Mouse (Mus musculus): ENCODE data around the gene Shld2. TPM values are rescaled to one million over a fixed set of nuclear protein-coding genes. Genes with fewer than 3 reads are reported as not detected.

The Shld2 gene
- polyA plus RNA-seq (2015; fragmentation: Nextera tagmentation; extraction: Ambion mirVana) = 7.7 and 8.1 TPM in 2 replicates

GRCm38 (mm10) chr14:34310234-34310965 is at the start of gene Shld2, which contains the start of gene Glud1:
Gene Shld2, minus strand, starts transcription at chr14:34310493.
Gene Glud1, plus strand, starts transcription at chr14:34310727.

GRCm38 (mm10) chr14:34355301-34355700 is 45.0 kb upstream of the Shld2 start, which contains the start of gene Fam25c:
Gene Fam25c, minus strand, starts transcription at chr14:34355433.

GRCm38 (mm10) chr14:34219295-34219694 is 91.0 kb downstream of the Shld2 start, which contains the start of gene Syt15:
Gene Syt15, plus strand, starts transcription at chr14:34219595.

GRCm38 (mm10) chr14:34201231-34202035 is 108.9 kb downstream of the Shld2 start, which contains the start of gene Gprin2:
Gene Gprin2, minus strand, starts transcription at chr14:34201653.

Other genes with a start within 250 kb of the Shld2 start
- 2.4 and 17.8 TPM in 2 replicates for gene Anxa8, start 224.5 kb downstream of the Shld2 start, polyA plus RNA-seq (2015; fragmentation: Nextera tagmentation; extraction: Ambion mirVana)
- gene A630023A22Rik, start 207.7 kb downstream of the Shld2 start, polyA plus RNA-seq (2015; fragmentation: Nextera tagmentation; extraction: Ambion mirVana) = not detected in 2 replicates
- gene Npy4r, start 158.0 kb downstream of the Shld2 start, polyA plus RNA-seq (2015; fragmentation: Nextera tagmentation; extraction: Ambion mirVana) = not detected in 2 replicates
- gene Gprin2, start 108.8 kb downstream of the Shld2 start, polyA plus RNA-seq (2015; fragmentation: Nextera tagmentation; extraction: Ambion mirVana) = 0.22 and 0.27 TPM in 2 replicates
- gene Syt15, start 90.9 kb downstream of the Shld2 start, polyA plus RNA-seq (2015; fragmentation: Nextera tagmentation; extraction: Ambion mirVana) = 0.71 and 0.97 TPM in 2 replicates
- 58.0 and 61.5 TPM in 2 replicates for gene Glud1, start 234 bp upstream of the Shld2 start, polyA plus RNA-seq (2015; fragmentation: Nextera tagmentation; extraction: Ambion mirVana)
- 36.1 TPM in 1 of 2 replicates, not detected in the other for gene Fam25c, start 44.9 kb upstream of the Shld2 start, polyA plus RNA-seq (2015; fragmentation: Nextera tagmentation; extraction: Ambion mirVana)
- gene Sncg, start 64.3 kb upstream of the Shld2 start, polyA plus RNA-seq (2015; fragmentation: Nextera tagmentation; extraction: Ambion mirVana) = 5.3 TPM in 2 replicates
- 7.2 and 8.5 TPM in 2 replicates for gene Mmrn2, start 65.0 kb upstream of the Shld2 start, polyA plus RNA-seq (2015; fragmentation: Nextera tagmentation; extraction: Ambion mirVana)
- 37.2 and 46.2 TPM in 2 replicates for gene Bmpr1a, start 192.8 kb upstream of the Shld2 start, polyA plus RNA-seq (2015; fragmentation: Nextera tagmentation; extraction: Ambion mirVana)
- not detected in 2 replicates for gene 9230112D13Rik, start 212.3 kb upstream of the Shld2 start, polyA plus RNA-seq (2015; fragmentation: Nextera tagmentation; extraction: Ambion mirVana)